Mouse (Mus musculus) frontal cortex, adult (tissue): Measurements from ENCODE around the gene Olfr1089.

Experiments
- ATAC-seq: cut with Nextera tagmentation; 2 replicates; pipeline ENCODE4 v1.9.2; 2017; ENCODE audit warnings: mild to moderate bottlenecking, moderate library complexity, mixed read lengths; ENCODE audit not compliant: low TSS enrichment

The Olfr1089 gene

DNA sequence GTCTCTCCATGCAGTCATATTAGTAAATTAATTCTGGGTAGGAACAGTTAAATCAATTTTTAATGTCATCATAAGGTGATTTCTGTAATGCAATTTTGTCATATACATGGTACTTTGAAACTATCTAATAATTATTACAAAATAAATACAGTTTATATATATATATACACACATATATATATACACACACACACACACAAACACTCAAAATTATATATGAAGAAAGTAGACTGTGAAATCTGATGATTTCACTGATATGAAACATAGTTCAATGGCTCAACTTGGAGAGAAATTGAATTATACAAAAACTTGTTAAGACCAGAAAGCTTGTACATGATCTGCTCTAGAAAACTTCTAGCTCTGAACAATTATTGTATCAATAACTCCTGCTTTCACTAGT lies at the start of gene Olfr1089:
Gene Olfr1089 (minus strand): TSS at position 101 of the 400 bp plus-strand sequence.
- ATAC-seq = no peak

DNA sequence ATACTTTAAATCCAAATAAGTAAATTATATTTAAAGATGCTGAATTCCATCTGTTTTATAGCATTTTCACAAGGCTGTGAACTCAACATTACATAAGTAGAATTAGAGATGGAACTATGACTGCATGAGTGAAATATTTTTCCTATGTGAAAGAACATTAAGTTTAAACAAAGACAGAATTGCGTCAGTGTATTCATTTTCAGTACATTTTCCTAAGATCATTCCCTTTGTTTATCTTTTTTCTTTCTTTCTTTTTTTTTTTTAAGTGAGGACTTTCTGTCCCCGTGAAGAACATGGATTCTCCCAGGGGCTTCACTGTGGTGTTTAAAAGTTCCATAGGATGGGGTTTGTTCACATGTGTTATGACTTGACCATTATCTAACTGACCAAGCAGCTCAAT lies 48.7 kb upstream of the Olfr1089 start, which contains the start of gene Olfr1093:
Gene Olfr1093 (plus strand): TSS at position 301 of the 400 bp plus-strand sequence.
- no peak for ATAC-seq

DNA sequence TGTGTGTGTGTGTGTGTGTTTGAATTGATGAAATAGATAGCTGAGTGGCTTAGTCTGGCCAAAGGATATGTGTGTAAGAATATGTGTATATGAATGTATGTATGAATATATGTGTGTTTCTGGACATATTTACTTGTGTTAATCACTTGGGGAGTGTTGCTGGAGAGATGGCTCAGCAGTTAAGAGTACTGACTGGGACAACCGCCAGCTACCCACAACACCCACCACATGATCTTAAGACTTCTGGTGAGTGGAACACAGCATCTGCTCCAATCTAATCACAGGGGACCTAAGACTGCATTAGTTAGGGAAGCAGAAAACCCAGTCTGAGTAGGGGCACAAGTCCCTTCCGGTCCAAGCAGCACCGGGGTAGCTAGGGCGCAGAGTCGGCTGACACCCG lies 27.5 kb upstream of the Olfr1089 start:
- peak; percentile 59; the same call in 1 of the 2 replicates for ATAC-seq

DNA sequence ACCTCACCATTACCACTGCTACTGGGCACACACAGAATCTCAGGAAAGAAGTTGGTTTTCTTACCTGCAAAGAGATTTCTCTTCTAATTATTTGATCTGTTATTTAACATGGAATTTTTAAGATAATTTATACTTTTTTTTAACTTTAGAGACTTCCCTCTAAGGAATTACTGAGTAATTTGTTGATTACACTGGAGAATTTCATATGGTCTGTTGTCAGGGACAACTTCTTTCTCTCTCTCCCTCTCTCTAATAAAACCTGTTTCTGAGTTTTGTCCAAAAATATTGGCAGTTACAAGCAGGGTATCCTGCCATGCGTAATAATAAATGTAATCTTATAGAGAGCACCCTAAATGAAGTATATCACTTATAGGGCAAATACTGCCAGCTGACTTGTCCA lies 25.4 kb upstream of the Olfr1089 start, which contains the start of gene Olfr1090:
Gene Olfr1090 (minus strand): TSS at position 101 of the 400 bp plus-strand sequence.
- ATAC-seq = no peak

DNA sequence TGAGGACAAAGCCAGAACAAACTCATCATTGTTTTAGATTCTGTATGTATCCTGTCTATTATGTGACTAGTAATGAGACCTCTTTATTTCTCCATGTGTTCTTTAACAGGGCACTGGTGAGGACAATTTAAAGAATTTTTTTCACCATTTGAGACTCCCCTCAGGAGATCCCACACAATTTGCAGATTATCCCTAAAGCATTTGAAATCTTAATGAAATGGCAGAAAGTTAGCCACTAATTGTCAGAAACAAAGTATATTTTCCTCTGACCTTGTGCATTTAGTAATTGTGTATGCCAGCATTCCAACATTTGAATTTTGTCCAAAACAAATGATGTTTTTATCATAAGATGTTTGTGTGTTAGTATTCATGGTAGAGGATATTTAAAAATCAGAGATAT lies 35.2 kb downstream of the Olfr1089 start, which contains the start of gene Olfr1087:
Gene Olfr1087 (minus strand): TSS at position 101 of the 400 bp plus-strand sequence.
- ATAC-seq = no peak
